Mouse (Mus musculus): ENCODE data around the gene Mov10l1. TPM values are rescaled to one million over a fixed set of nuclear protein-coding genes. Genes with fewer than 3 reads are reported as not detected.

Gene Mov10l1
- polyA plus RNA-seq, 1 experiment from 2014 or later: not detected

Other genes starting within 250 kb of the Mov10l1 start
- gene Brd1, start 248.7 kb upstream of the Mov10l1 start, polyA plus RNA-seq (2014; fragmentation: Nextera tagmentation; extraction: Ambion mirVana): 23.6 and 24.2 TPM in 2 replicates
- gene Zbed4, start 231.2 kb upstream of the Mov10l1 start, polyA plus RNA-seq (2014; fragmentation: Nextera tagmentation; extraction: Ambion mirVana): 19.5 and 22.2 TPM in 2 replicates
- gene Alg12, start 163.6 kb upstream of the Mov10l1 start, polyA plus RNA-seq (2014; fragmentation: Nextera tagmentation; extraction: Ambion mirVana): 11.8 and 13.6 TPM in 2 replicates
- gene Creld2, start 163.3 kb upstream of the Mov10l1 start, polyA plus RNA-seq (2014; fragmentation: Nextera tagmentation; extraction: Ambion mirVana): 79.9 and 95.1 TPM in 2 replicates
- 40.1 and 51.7 TPM in 2 replicates for gene Pim3, start 120.7 kb upstream of the Mov10l1 start, polyA plus RNA-seq (2014; fragmentation: Nextera tagmentation; extraction: Ambion mirVana)
- gene Ttll8, start 28.5 kb upstream of the Mov10l1 start, polyA plus RNA-seq (2014; fragmentation: Nextera tagmentation; extraction: Ambion mirVana): not detected in 2 replicates
- gene Mlc1, start 3.9 kb upstream of the Mov10l1 start, polyA plus RNA-seq (2014; fragmentation: Nextera tagmentation; extraction: Ambion mirVana): not detected in 2 replicates
- 0.23 and 0.71 TPM in 2 replicates for gene Panx2, start 76.8 kb downstream of the Mov10l1 start, polyA plus RNA-seq (2014; fragmentation: Nextera tagmentation; extraction: Ambion mirVana)
- 43.7 and 44.4 TPM in 2 replicates for gene Trabd, start 92.2 kb downstream of the Mov10l1 start, polyA plus RNA-seq (2014; fragmentation: Nextera tagmentation; extraction: Ambion mirVana)
- 19.4 and 20.8 TPM in 2 replicates for gene Selenoo, start 106.2 kb downstream of the Mov10l1 start, polyA plus RNA-seq (2014; fragmentation: Nextera tagmentation; extraction: Ambion mirVana)
- gene Tubgcp6, start 140.2 kb downstream of the Mov10l1 start, polyA plus RNA-seq (2014; fragmentation: Nextera tagmentation; extraction: Ambion mirVana): 16.0 and 16.5 TPM in 2 replicates
- 18.3 and 20.3 TPM in 2 replicates for gene Hdac10, start 145.8 kb downstream of the Mov10l1 start, polyA plus RNA-seq (2014; fragmentation: Nextera tagmentation; extraction: Ambion mirVana)
- gene Mapk12, start 157.8 kb downstream of the Mov10l1 start, polyA plus RNA-seq (2014; fragmentation: Nextera tagmentation; extraction: Ambion mirVana): 4.5 and 5.1 TPM in 2 replicates
- 7.4 and 7.8 TPM in 2 replicates for gene Mapk11, start 166.7 kb downstream of the Mov10l1 start, polyA plus RNA-seq (2014; fragmentation: Nextera tagmentation; extraction: Ambion mirVana)
- 149 and 150 TPM in 2 replicates for gene Plxnb2, start 197.9 kb downstream of the Mov10l1 start, polyA plus RNA-seq (2014; fragmentation: Nextera tagmentation; extraction: Ambion mirVana)
- 13.9 and 16.2 TPM in 2 replicates for gene Dennd6b, start 213.6 kb downstream of the Mov10l1 start, polyA plus RNA-seq (2014; fragmentation: Nextera tagmentation; extraction: Ambion mirVana)
- gene Ppp6r2, start 228.6 kb downstream of the Mov10l1 start, polyA plus RNA-seq (2014; fragmentation: Nextera tagmentation; extraction: Ambion mirVana): 26.9 and 29.6 TPM in 2 replicates

Data from intestine, embryonic 14.5 days (tissue).